Mouse (Mus musculus): ENCODE measurements around the gene Gnai2.
"Not testable (repeated sequence)": the region's sequence is repeated elsewhere in the genome, so short reads cannot be mapped to it uniquely, and the experiment has no call there.

Gene Gnai2

GRCm38 (mm10) chr9:107590058-107590772, 45.0 kb downstream of the Gnai2 start:
- DNase-seq (ENCODE audit: extremely low read depth, low read depth), result peak; percentile 87

- peak; percentile 87 for DNase-seq (ENCODE audit: extremely low read depth, low read depth)
Measured at GRCm38 (mm10) chr9:107587833-107588639, 47.1 kb downstream of the Gnai2 start.

- peak; percentile 99 for DNase-seq (ENCODE audit: extremely low read depth, low read depth)
Measured at GRCm38 (mm10) chr9:107586974-107587832, 48.0 kb downstream of the Gnai2 start, which contains the start of gene Ifrd2. Gene Ifrd2, plus strand, starts transcription at chr9:107587642.

GRCm38 (mm10) chr9:107586504-107586903, 48.7 kb downstream of the Gnai2 start:
- no peak for DNase-seq (ENCODE audit: extremely low read depth, low read depth)

GRCm38 (mm10) chr9:107583174-107583573, 52.0 kb downstream of the Gnai2 start:
- DNase-seq (ENCODE audit: extremely low read depth, low read depth), result no peak

GRCm38 (mm10) chr9:107582509-107583062, 52.6 kb downstream of the Gnai2 start:
- no peak for DNase-seq (ENCODE audit: extremely low read depth, low read depth)

GRCm38 (mm10) chr9:107581584-107581983, 53.6 kb downstream of the Gnai2 start:
- no peak for DNase-seq (ENCODE audit: extremely low read depth, low read depth)

GRCm38 (mm10) chr9:107580501-107581317, 54.5 kb downstream of the Gnai2 start, which contains the start of gene Hyal3:
Gene Hyal3, plus strand, starts transcription at chr9:107580818.
- peak; percentile 93 for DNase-seq (ENCODE audit: extremely low read depth, low read depth)

- no peak for DNase-seq (ENCODE audit: extremely low read depth, low read depth)
Measured at GRCm38 (mm10) chr9:107579023-107579900, 55.9 kb downstream of the Gnai2 start.

- no peak for DNase-seq (ENCODE audit: extremely low read depth, low read depth)
Measured at GRCm38 (mm10) chr9:107578587-107578986, 56.6 kb downstream of the Gnai2 start, which contains the start of gene Naa80. Gene Naa80, plus strand, starts transcription at chr9:107578887.

- no peak for DNase-seq (ENCODE audit: extremely low read depth, low read depth)
Measured at GRCm38 (mm10) chr9:107577871-107578270, 57.3 kb downstream of the Gnai2 start.

GRCm38 (mm10) chr9:107576357-107577107, 58.6 kb downstream of the Gnai2 start, which contains the start of gene Hyal1:
Gene Hyal1, plus strand, starts transcription at chr9:107576927.
- no peak for DNase-seq (ENCODE audit: extremely low read depth, low read depth)

GRCm38 (mm10) chr9:107575579-107576356, 59.4 kb downstream of the Gnai2 start:
- no peak for DNase-seq (ENCODE audit: extremely low read depth, low read depth)

GRCm38 (mm10) chr9:107573774-107574173, 61.4 kb downstream of the Gnai2 start:
- not testable (repeated sequence) for DNase-seq (ENCODE audit: extremely low read depth, low read depth)

- DNase-seq (ENCODE audit: extremely low read depth, low read depth), result no peak
Measured at GRCm38 (mm10) chr9:107572327-107572662, 62.9 kb downstream of the Gnai2 start.

- no peak for DNase-seq (ENCODE audit: extremely low read depth, low read depth)
Measured at GRCm38 (mm10) chr9:107571534-107572326, 63.4 kb downstream of the Gnai2 start.

- no peak for DNase-seq (ENCODE audit: extremely low read depth, low read depth)
Measured at GRCm38 (mm10) chr9:107570845-107571244, 64.3 kb downstream of the Gnai2 start.

All from MEL-GATA-1-ER (cell line).